Mouse (Mus musculus) subcutaneous adipose tissue, adult 2 months (tissue): ENCODE results near the gene Sema3b. TPM values are rescaled to one million over a fixed set of nuclear protein-coding genes. Genes with fewer than 3 reads are reported as not detected.

Experiments used
- polyA plus RNA-seq: library from polyadenylated mRNA; depleted of rRNA; stranded (reverse); fragments of >200 nt; gene quantifications from 2 replicates; pipeline ENCODE4 v1.2.3, GENCODE M21; 2012; ENCODE audit warnings: low replicate concordance; rRNA removed

Sema3b gene
- 17.4 and 34.5 TPM in 2 replicates for polyA plus RNA-seq

GRCm38 (mm10) chr9:107608741-107609432, at the start of gene Sema3b:
Gene Sema3b (minus strand): TSS chr9:107609229.

GRCm38 (mm10) chr9:107635279-107636028, 26.4 kb upstream of the Sema3b start, which contains the start of gene Gnai2:
Gene Gnai2 (minus strand): TSS chr9:107635367.

GRCm38 (mm10) chr9:107586974-107587832, 21.8 kb downstream of the Sema3b start, which contains the start of gene Ifrd2:
Gene Ifrd2 (plus strand): TSS chr9:107587642.

GRCm38 (mm10) chr9:107580501-107581317, 28.3 kb downstream of the Sema3b start, which contains the start of gene Hyal3:
Gene Hyal3 (plus strand): TSS chr9:107580818.

GRCm38 (mm10) chr9:107578587-107578986, 30.4 kb downstream of the Sema3b start, which contains the start of gene Naa80:
Gene Naa80 (plus strand): TSS chr9:107578887.

GRCm38 (mm10) chr9:107576357-107577107, 32.5 kb downstream of the Sema3b start, which contains the start of gene Hyal1:
Gene Hyal1 (plus strand): TSS chr9:107576927.

GRCm38 (mm10) chr9:107567702-107568319, 41.2 kb downstream of the Sema3b start, which contains the start of gene Hyal2:
Gene Hyal2 (plus strand): TSS chr9:107567945.

GRCm38 (mm10) chr9:107563029-107563581, 45.9 kb downstream of the Sema3b start, which contains the start of gene Tusc2:
Gene Tusc2 (plus strand): TSS chr9:107563255.

GRCm38 (mm10) chr9:107551117-107551889, 57.7 kb downstream of the Sema3b start, which contains the start of gene Rassf1:
Gene Rassf1 (plus strand): TSS chr9:107551555.

Other genes starting within 250 kb of the Sema3b start
- gene Cacna2d2, start 209.6 kb downstream of the Sema3b start, polyA plus RNA-seq, result 0.16 and 0.81 TPM in 2 replicates
- gene Tmem115, start 75.3 kb downstream of the Sema3b start, polyA plus RNA-seq, result 50.0 and 74.9 TPM in 2 replicates
- 46.6 and 47.9 TPM in 2 replicates for gene Cyb561d2, start 67.0 kb downstream of the Sema3b start, polyA plus RNA-seq
- 35.5 and 36.1 TPM in 2 replicates for gene Nprl2, start 67.0 kb downstream of the Sema3b start, polyA plus RNA-seq
- 0.17 and 0.44 TPM in 2 replicates for gene Zmynd10, start 61.9 kb downstream of the Sema3b start, polyA plus RNA-seq
- 33.6 and 43.7 TPM in 2 replicates for gene Rassf1, start 57.7 kb downstream of the Sema3b start, polyA plus RNA-seq
- 59.6 and 62.7 TPM in 2 replicates for gene Tusc2, start 46.0 kb downstream of the Sema3b start, polyA plus RNA-seq
- gene Hyal2, start 41.3 kb downstream of the Sema3b start, polyA plus RNA-seq, result 74.8 and 90.6 TPM in 2 replicates
- 26.5 and 27.5 TPM in 2 replicates for gene Hyal1, start 32.3 kb downstream of the Sema3b start, polyA plus RNA-seq
- gene Naa80, start 30.3 kb downstream of the Sema3b start, polyA plus RNA-seq, result 71.0 and 72.9 TPM in 2 replicates
- gene Hyal3, start 28.4 kb downstream of the Sema3b start, polyA plus RNA-seq, result 1.1 and 1.7 TPM in 2 replicates
- 34.4 and 65.7 TPM in 2 replicates for gene Ifrd2, start 21.6 kb downstream of the Sema3b start, polyA plus RNA-seq
- 793 and 941 TPM in 2 replicates for gene Gnai2, start 26.1 kb upstream of the Sema3b start, polyA plus RNA-seq
- gene Slc38a3, start 60.3 kb upstream of the Sema3b start, polyA plus RNA-seq, result 4.3 and 13.0 TPM in 2 replicates
- gene Gnat1, start 70.5 kb upstream of the Sema3b start, polyA plus RNA-seq, result 0.08 TPM in 1 of 2 replicates, not detected in the other
- 70.7 and 93.8 TPM in 2 replicates for gene Sema3f, start 101.2 kb upstream of the Sema3b start, polyA plus RNA-seq
- 75.4 and 106 TPM in 2 replicates for gene Rbm5, start 161.8 kb upstream of the Sema3b start, polyA plus RNA-seq